Mouse (Mus musculus) kidney, adult 2 months (tissue): ENCODE data around the gene Ass1.

Experiments
- CTCF ChIP-seq: fragments of 200-500 bp; conservative IDR thresholded peaks from 2 replicates; pipeline ENCODE4 v1.5.1; 2011; ENCODE audit warnings: low read depth, mild to moderate bottlenecking, control low read depth, low read length, moderate library complexity, mixed read lengths; ENCODE audit not compliant: insufficient read depth, insufficient read length
- POLR2A ChIP-seq: fragments of 200-500 bp; IDR thresholded peaks from one replicate; pipeline ENCODE4 v1.6.1; 2011; ENCODE audit warnings: low read depth, low read length, control low read depth

GRCm38 (mm10) chr2:31554619-31555018, 84.6 kb downstream of the Ass1 start:
- TF ChIP-seq CTCF (peak; percentile 32; the same call in 1 of the 2 replicates), POLR2A (no peak)
